Mouse (Mus musculus): ENCODE measurements around the gene Gm10377.
"Not testable (repeated sequence)": the region's sequence is repeated elsewhere in the genome, so short reads cannot be mapped to it uniquely, and the experiment has no call there.

- not testable (repeated sequence) for TF ChIP-seq FLI1 (IDR thresholded peaks at IDR 0.05; ENCODE audit: low read length); GATA1 (IDR thresholded peaks at IDR 0.05; ENCODE audit: borderline replicate concordance, low read length)
Observed at GRCm38 (mm10) chr14:42797887-42798286, at the start of gene Gm10377.
